Mouse (Mus musculus) c-Kit-negative CD71-positive TER-119-positive erythroid progenitor cells, embryonic 14.5 days (primary cell): ENCODE results near the gene Cyth4.

Experiments used
- DNase-seq: peaks from one replicate; pipeline ENCODE4 v3.0.0-alpha.2; 2013; ENCODE audit warnings: low read depth, low spot score

The Cyth4 gene

DNA sequence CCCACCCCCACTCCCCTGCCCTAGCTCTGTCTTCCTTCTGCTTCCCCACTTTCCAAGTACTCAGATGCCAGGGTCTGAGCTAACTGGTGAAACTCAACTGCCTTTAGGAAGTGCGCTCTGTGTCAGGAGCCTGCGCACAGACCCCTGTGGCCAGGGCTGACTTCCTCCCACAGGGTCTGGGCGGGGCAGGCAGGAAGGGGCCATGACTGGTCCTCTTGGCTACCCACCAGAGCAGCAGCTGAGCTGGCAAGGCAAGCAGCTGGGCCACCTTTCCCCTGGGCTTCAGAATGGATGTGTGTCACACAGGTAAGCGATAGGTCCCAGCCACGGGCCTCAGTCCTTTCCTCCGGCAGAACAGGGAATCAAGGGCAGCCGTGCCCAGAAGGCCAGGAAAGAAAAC lies at the start of gene Cyth4:
Gene Cyth4, plus strand, starts transcription at position 134 of the 400 bp plus-strand sequence.
- no peak for DNase-seq

DNA sequence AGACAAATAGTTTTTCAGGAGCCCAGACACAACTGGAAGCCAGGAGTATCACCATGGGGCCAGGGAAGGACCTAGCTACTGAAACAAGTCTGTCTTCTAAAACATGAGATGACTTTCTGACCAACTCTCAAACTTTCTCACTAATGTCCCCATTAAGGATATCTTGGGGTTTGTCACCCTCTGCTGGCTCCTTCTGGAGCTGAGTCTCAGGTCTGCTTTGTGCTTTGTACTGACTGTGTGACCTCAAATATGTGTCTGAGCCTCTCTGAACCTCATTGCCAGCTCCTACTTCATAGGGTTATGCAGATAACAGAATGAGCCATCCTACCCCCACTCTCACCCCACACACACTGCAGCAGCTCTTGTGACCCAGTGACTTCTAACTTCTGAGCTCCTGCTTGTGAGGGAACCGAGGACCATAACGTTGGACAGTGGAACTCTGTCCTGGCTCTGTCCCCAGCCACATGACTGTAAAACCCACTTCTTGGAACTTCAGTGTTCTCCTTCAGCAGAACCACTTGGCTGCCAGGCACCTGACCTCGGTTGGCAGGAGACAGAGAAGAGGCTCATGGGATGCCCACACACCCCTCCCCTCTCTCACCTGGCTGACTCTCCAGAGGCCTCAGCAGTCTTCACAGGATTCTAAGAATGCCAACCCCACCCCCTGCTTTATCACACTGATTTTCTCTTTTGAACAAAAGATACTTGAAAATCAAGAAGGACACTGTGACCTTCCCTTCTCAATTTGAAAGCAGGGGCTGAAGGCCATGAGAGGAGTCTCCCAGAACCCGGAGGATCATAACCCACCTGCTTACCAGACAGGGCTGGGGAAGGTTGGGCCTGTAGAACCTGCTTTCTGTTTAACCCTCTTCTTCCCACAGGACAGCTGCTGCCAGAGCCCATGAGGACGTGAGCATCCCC lies 49.2 kb upstream of the Cyth4 start:
- no peak for DNase-seq

DNA sequence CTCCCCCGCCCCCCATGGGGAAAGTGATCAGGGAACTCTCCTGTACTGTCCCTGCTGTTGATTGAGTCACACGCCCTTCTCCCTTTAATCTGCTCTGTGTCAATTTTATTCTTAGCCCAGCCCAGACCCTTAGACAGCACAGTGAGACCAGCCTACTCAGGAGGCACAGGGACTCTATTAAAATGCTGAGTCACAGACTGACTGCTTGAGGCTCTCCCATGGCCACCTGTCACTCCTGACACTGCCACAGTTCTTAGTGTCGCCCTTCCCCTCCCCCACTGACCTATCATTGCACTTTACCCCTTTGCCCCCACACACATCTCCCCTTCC lies 48.5 kb upstream of the Cyth4 start:
- DNase-seq = no peak

GRCm38 (mm10) chr15:78548711-78549110 lies 48.1 kb upstream of the Cyth4 start:
- no peak for DNase-seq

DNA sequence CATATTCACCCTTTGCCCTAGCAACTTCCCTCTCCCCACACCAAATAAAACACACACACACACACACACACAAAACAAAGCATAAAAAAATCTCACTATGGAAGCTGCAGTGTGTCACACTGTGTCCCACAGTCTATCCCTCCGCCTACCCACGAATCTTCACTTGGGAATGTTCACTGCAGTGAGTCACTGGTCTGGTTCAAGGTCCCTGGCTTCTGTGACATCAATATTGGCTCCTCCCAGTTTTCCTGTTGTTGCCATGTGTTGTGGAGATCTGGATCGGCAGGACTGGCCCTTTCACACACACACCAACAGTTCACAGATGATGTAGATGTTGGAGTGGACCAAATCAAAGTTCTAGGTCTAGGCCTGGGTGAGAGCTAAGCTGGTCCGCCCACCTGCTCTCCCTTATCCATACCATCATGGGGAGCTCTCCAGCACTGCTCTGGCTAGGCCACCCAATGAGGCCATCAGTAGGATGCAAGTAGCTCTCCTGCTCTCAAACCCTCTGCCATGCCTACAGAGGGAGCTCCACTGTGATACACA lies 47.6 kb upstream of the Cyth4 start:
- DNase-seq = no peak

DNA sequence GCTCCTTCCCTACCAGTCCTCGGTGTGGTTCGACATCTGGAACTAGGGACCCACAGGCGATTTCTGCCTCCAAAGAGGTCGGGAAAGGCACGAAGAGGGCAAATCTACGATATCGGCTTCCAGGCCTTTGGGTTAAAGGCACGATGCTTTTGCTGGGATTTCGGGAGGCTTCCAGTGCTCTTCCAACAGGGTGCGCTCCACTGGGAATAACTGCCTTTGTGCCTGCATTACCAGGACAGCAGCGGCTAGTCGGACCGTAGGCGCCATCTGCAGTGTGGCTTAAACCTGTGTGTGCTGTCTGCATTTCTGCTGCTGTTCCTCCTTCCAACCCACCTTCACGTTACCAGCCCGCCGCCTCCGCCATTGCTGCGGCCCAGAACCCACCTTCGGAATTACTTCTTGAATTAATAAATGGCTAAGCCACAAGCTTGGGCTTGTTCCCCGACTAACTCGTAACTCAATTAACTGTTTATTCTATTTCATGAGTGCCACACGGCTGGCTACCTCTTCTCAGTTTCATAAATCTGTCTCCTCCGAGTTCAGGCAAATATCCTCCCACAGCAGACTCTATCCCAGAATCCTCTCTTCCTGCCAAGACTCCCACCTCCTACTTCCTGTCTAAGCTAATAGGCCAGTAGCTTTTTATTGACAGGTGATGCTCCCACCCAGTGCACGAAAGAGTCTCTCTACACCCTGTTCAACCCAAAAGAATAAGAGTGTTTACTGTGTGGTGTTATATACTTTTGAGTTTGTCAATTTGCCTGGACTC lies 42.1 kb upstream of the Cyth4 start:
- DNase-seq = no peak

DNA sequence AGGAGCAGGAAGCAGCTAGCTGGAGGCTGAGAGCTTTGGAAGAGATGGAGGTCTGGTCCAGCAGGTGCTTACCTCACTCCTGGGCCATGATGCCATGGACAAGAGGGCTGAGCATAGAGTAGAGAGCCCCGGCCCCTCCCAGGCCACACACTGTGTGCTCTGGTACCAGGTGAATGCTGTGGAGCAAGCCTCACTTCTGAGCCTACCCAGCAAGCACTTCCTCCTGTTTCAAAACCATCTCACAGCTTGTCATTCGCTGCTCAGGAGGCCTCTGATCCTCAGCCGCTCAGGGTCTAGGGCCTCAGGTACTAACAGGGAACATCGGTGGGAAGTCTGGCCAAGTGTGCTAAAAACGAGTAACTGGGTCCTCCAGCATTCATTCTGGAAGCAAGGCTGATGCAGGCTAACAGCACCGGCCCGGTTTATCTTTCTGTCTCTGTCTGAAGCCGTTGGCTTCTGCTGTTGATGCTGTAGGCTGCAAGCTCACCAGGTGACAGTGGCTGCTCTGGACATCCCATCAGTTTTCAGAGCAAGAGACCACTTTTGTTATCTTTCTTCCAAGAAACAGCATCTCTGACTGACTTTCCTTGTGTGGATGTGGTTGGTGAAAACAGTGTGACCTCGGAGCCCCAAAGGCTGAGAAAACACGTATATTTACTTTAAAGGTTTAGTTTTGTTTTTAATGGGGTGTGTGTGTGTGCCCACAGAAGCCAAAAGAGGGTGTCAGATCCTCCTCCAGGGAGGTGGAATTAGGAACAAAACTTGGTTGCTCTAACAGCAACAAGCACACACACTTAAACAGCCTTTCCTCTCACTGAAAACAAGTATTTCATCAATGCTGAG lies 38.9 kb upstream of the Cyth4 start:
- DNase-seq = no peak

DNA sequence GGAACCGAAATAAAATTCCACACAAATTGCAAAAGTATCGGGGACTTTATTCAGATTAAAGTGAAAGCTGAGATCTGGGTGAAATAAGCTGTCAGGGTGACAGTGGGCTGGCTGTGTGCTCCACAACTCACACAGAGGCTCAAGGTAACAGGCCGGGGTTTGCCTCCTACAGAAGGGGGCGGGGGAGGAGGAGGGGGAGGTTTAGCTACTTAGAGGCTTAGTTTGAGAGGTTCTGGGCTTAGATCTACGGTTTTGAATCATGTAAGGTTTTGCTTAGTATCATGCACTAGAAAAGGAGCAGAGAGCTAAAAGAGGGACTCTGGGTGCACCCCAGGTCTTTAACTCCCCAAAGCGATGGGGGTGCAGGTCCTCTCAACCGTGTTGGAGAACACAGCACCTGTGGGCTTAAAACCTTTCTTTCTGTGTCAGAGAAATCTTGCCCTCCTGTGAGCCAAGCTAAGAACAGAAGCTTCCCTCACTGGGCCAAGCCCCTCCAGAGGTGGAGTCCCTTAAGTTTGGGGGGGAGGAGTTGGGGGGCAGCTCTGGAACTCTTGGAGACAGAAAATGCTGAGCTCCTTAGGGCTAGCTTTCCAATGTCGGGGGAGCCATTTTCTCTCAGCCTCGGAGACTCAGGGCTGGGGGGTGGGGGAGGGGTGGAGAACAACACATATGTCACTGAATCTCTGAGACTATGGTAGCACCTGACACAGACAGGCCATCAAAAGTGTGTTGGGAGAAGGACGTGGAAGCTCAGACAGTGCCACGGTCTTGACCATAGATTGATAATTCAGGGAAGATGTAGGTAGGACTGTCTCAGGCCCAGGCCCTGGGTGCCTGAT lies 37.5 kb upstream of the Cyth4 start:
- no peak for DNase-seq

- DNase-seq = no peak
These were observed 33.5 kb upstream of the Cyth4 start for GRCm38 (mm10) chr15:78563344-78563743.

DNA sequence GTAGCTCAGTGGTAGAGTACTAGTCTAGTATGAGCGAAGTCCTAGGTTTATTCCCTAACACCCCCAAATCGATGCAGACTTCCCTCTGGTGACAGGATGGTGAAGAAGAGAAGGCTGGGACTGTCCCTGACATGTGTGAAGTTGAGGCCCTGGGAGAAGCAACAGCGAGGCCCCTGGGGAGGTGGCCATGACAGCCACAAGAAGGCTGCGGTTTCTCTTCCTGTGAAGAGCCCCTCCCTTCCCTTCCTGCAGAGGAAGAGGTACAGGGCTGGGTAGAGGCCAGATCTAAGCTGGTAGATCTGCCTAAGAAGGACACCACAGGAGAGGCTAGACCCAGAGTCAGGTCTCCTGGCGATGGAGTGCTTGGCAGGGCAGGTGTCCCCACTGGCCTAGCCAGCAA lies 32.9 kb upstream of the Cyth4 start:
- no peak for DNase-seq

- no peak for DNase-seq
These were observed 31.9 kb upstream of the Cyth4 start for GRCm38 (mm10) chr15:78564764-78565435.

DNA sequence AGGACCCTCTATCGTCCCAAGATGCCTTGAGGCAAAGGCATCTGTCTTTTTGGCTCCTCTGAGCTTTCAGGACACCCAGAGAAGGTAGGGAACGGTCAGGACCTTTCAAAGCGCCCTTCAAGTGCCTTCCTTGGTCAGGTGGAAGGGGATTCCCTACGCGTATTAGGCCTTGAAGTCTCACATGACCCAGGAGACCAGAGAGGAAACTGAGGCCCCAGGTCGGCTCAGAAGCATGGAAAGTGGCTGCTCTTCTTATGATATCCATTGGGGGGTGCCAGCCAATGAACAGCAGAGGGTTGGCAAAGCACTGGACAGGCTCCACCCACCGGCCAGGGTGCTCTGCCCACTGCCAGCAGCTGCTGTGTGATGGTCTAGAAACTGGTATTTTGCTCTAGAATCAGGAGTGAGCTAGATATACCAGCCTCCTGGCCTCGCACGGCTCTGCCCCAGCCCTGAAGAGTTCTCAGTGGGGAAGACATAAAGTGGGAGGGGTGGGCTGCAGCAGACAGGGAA lies 29.2 kb upstream of the Cyth4 start:
- no peak for DNase-seq

GRCm38 (mm10) chr15:78570170-78570569 lies 26.7 kb upstream of the Cyth4 start:
- no peak for DNase-seq

GRCm38 (mm10) chr15:78571554-78572269 lies 25.1 kb upstream of the Cyth4 start:
- peak; percentile 35 for DNase-seq

- no peak for DNase-seq
These were observed 24.6 kb upstream of the Cyth4 start for GRCm38 (mm10) chr15:78572270-78572600.

DNA sequence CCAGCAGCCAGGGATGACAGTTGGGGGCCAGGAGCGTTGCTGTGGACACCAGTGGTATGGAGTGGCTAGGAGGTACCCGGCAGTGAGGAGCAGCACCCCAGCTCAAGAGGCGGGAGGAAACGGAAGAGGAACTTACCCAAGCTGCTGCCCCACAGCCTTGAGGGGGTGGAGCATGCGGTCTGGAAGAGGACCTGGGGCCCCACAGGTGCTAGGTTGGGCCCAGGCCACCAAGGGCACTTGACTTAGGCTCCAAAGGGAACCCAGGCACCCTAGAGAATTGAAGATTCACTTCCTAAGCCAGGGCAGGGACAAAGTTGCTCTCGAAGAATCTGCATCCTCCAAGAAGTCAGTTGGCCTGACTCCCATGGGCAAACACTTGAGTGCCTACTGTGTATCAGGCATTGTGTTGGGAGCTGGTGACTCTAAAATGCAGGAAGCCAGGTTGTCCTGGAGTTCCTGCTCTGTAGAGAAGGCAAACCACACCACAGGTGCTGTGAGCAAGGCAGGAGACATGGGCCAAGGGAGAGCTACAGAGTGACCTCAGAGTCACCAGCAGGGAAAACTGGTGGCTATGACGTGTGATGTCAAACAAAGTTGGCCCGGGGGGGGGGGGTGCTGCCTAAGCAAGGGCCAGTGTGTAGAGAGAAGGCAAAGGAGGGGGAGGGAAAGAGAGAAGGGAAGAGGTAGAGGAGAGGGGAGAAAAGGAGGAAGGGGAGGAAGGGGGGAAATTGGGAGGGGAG lies 24.0 kb upstream of the Cyth4 start, which contains the start of gene Rac2:
Gene Rac2, minus strand, starts transcription at position 126 of the 740 bp plus-strand sequence.
- DNase-seq = no peak

- no peak for DNase-seq
These were observed 20.5 kb upstream of the Cyth4 start for GRCm38 (mm10) chr15:78576284-78576810.

- DNase-seq = no peak
These were observed 13.5 kb upstream of the Cyth4 start for GRCm38 (mm10) chr15:78583352-78583751.
